Mouse (Mus musculus): Measurements from ENCODE around the gene Cabs1. TPM values are rescaled to one million over a fixed set of nuclear protein-coding genes. Genes with fewer than 3 reads are reported as not detected.

Gene Cabs1
- total RNA-seq (2023; ENCODE audit: inconsistent age): not detected in 4 replicates

GRCm38 (mm10) chr5:87979139-87979538 lies at the start of gene Cabs1:
TSS of gene Cabs1 (plus strand) at chr5:87979439.

GRCm38 (mm10) chr5:87969201-87969600 lies 10.0 kb upstream of the Cabs1 start, which contains the start of the genes 2310003L06Rik and Gm28434:
TSS of gene 2310003L06Rik (plus strand) at chr5:87969459.
TSS of gene Gm28434 (plus strand) at chr5:87969517.

GRCm38 (mm10) chr5:88002249-88002648 lies 23.0 kb downstream of the Cabs1 start, which contains the start of gene Smr3a:
TSS of gene Smr3a (plus strand) at chr5:88002549.

Other genes starting within 250 kb of the Cabs1 start
- not detected in 4 replicates for gene Csn1s2a, start 204.9 kb upstream of the Cabs1 start, total RNA-seq (2023; ENCODE audit: inconsistent age)
- gene Csn1s2b, start 171.4 kb upstream of the Cabs1 start, total RNA-seq (2023; ENCODE audit: inconsistent age): not detected in 4 replicates
- not detected in 4 replicates for gene Prr27, start 153.8 kb upstream of the Cabs1 start, total RNA-seq (2023; ENCODE audit: inconsistent age)
- not detected in 4 replicates for gene Odam, start 94.4 kb upstream of the Cabs1 start, total RNA-seq (2023; ENCODE audit: inconsistent age)
- gene Csn3, start 53.9 kb upstream of the Cabs1 start, total RNA-seq (2023; ENCODE audit: inconsistent age): not detected in 4 replicates
- gene 2310003L06Rik, start 10.0 kb upstream of the Cabs1 start, total RNA-seq (2023; ENCODE audit: inconsistent age): not detected in 4 replicates
- not detected in 4 replicates for gene Gm28434, start 9.9 kb upstream of the Cabs1 start, total RNA-seq (2023; ENCODE audit: inconsistent age)
- gene Smr3a, start 23.1 kb downstream of the Cabs1 start, total RNA-seq (2023; ENCODE audit: inconsistent age): not detected in 4 replicates
- gene Smr2, start 107.1 kb downstream of the Cabs1 start, total RNA-seq (2023; ENCODE audit: inconsistent age): not detected in 4 replicates
- not detected in 4 replicates for gene Gm11116, start 132.1 kb downstream of the Cabs1 start, total RNA-seq (2023; ENCODE audit: inconsistent age)
- gene Gm11115, start 174.7 kb downstream of the Cabs1 start, total RNA-seq (2023; ENCODE audit: inconsistent age): not detected in 4 replicates